Mouse (Mus musculus): ENCODE results near the gene Snrnp25. TPM values are rescaled to one million over a fixed set of nuclear protein-coding genes. Genes with fewer than 3 reads are reported as not detected.

Snrnp25 gene
- polyA plus RNA-seq, 1 experiment = 58.3 TPM

DNA sequence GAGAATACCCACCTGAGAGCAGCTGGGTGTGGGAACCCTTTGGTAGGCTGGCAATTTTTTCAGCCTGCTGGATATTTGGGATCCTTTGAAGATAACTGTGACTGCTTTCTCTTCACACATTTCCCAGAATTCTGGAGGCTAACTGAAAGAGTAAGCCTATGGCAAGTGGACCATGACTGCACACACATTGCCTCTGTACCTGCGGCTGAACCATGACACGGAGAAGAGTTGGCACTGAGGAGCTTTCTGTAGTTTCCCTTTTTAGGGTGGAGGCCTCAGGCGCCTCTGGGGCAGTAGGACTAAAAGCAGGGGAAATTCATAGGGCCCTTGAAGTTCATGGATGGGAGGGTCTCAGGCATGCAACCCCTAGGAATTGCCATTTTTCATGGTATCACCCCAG is 46.0 kb upstream of the Snrnp25 start:
- Histone ChIP-seq H3K27me3 (ENCODE audit: control insufficient read depth, insufficient read depth, insufficient read length) (peaks cover 33% of the 10 kb centered on the region), H3K4me3 (no peak overlapping the region), H3K79me2 (ENCODE audit: control insufficient read depth, insufficient read depth) (no peaks in the 10 kb centered on the region), H3ac (ENCODE audit: control insufficient read depth, insufficient read length) (no peak overlapping the region), H3K36me3 (ENCODE audit: control insufficient read depth, insufficient read depth) (no peaks in the 10 kb centered on the region), H3K4me2 (ENCODE audit: low read depth) (no peak overlapping the region)
- TF ChIP-seq CEBPB (IDR thresholded peaks at IDR 0.05; ENCODE audit: insufficient read depth, poor library complexity, severe bottlenecking) = no peak
- TF ChIP-seq POLR2A (IDR thresholded peaks at IDR 0.05; ENCODE audit: insufficient read length, low read depth) = no peak
- TF ChIP-seq POLR2AphosphoS2 (IDR thresholded peaks at IDR 0.05; ENCODE audit: insufficient read length, low read depth) = no peak
- no peak for TF ChIP-seq MYOD1 (IDR thresholded peaks at IDR 0.05; ENCODE audit: control insufficient read depth in 1 of 3, insufficient read length in 2 of 3, low read depth in 2 of 3)
- TF ChIP-seq MYOG (IDR thresholded peaks at IDR 0.05; ENCODE audit: control insufficient read depth in 1 of 3, insufficient read depth in 1 of 3, insufficient read length in 2 of 3, low read depth in 2 of 3) = no peak
- TF ChIP-seq REST (IDR thresholded peaks at IDR 0.05; ENCODE audit: insufficient read depth, insufficient read length) = no peak
- no peak for TF ChIP-seq SRF (IDR thresholded peaks at IDR 0.05; ENCODE audit: control insufficient read depth, insufficient read length, low read depth)
- TF ChIP-seq TCF12 (IDR thresholded peaks at IDR 0.05; ENCODE audit: insufficient read depth, poor library complexity, severe bottlenecking) = no peak
- no peak for TF ChIP-seq TCF3 (IDR thresholded peaks at IDR 0.05; ENCODE audit: insufficient read length, low read depth)
- no peak for TF ChIP-seq MAX (IDR thresholded peaks at IDR 0.05; ENCODE audit: low read depth)
- TF ChIP-seq USF1 (IDR thresholded peaks at IDR 0.05; ENCODE audit: low read depth) = no peak
- no peak for TF ChIP-seq E2F4 (IDR thresholded peaks at IDR 0.05; ENCODE audit: insufficient read depth)

GRCm38 (mm10) chr11:32160341-32160740 is 44.9 kb upstream of the Snrnp25 start:
- Histone ChIP-seq H3K36me3 (ENCODE audit: control insufficient read depth, insufficient read depth) (no peaks in the 10 kb centered on the region), H3K4me2 (ENCODE audit: low read depth) (no peak overlapping the region), H3K79me2 (ENCODE audit: control insufficient read depth, insufficient read depth) (no peaks in the 10 kb centered on the region), H3K4me3 (no peak overlapping the region), H3K27me3 (ENCODE audit: control insufficient read depth, insufficient read depth, insufficient read length) (peaks cover 31% of the 10 kb centered on the region), H3ac (ENCODE audit: control insufficient read depth, insufficient read length) (no peak overlapping the region)
- no peak for TF ChIP-seq MAX (IDR thresholded peaks at IDR 0.05; ENCODE audit: low read depth)
- no peak for TF ChIP-seq MYOD1 (IDR thresholded peaks at IDR 0.05; ENCODE audit: control insufficient read depth in 1 of 3, insufficient read length in 2 of 3, low read depth in 2 of 3)
- TF ChIP-seq CEBPB (IDR thresholded peaks at IDR 0.05; ENCODE audit: insufficient read depth, poor library complexity, severe bottlenecking) = no peak
- TF ChIP-seq POLR2AphosphoS2 (IDR thresholded peaks at IDR 0.05; ENCODE audit: insufficient read length, low read depth) = no peak
- TF ChIP-seq REST (IDR thresholded peaks at IDR 0.05; ENCODE audit: insufficient read depth, insufficient read length) = no peak
- TF ChIP-seq USF1 (IDR thresholded peaks at IDR 0.05; ENCODE audit: low read depth) = no peak
- no peak for TF ChIP-seq POLR2A (IDR thresholded peaks at IDR 0.05; ENCODE audit: insufficient read length, low read depth)
- TF ChIP-seq MYOG (IDR thresholded peaks at IDR 0.05; ENCODE audit: control insufficient read depth in 1 of 3, insufficient read depth in 1 of 3, insufficient read length in 2 of 3, low read depth in 2 of 3) = no peak

GRCm38 (mm10) chr11:32161500-32161899 is 43.7 kb upstream of the Snrnp25 start:
- Histone ChIP-seq H3K27me3 (ENCODE audit: control insufficient read depth, insufficient read depth, insufficient read length) (peaks cover 37% of the 10 kb centered on the region), H3K36me3 (ENCODE audit: control insufficient read depth, insufficient read depth) (no peaks in the 10 kb centered on the region), H3K79me2 (ENCODE audit: control insufficient read depth, insufficient read depth) (no peaks in the 10 kb centered on the region), H3K4me2 (ENCODE audit: low read depth) (no peak overlapping the region), H3ac (ENCODE audit: control insufficient read depth, insufficient read length) (no peak overlapping the region), H3K4me3 (no peak overlapping the region)
- no peak for TF ChIP-seq SRF (IDR thresholded peaks at IDR 0.05; ENCODE audit: control insufficient read depth, insufficient read length, low read depth)
- TF ChIP-seq E2F4 (IDR thresholded peaks at IDR 0.05; ENCODE audit: insufficient read depth) = no peak
- TF ChIP-seq MYOG (IDR thresholded peaks at IDR 0.05; ENCODE audit: control insufficient read depth in 1 of 3, insufficient read depth in 1 of 3, insufficient read length in 2 of 3, low read depth in 2 of 3) = no peak
- TF ChIP-seq REST (IDR thresholded peaks at IDR 0.05; ENCODE audit: insufficient read depth, insufficient read length) = no peak
- TF ChIP-seq TCF3 (IDR thresholded peaks at IDR 0.05; ENCODE audit: insufficient read length, low read depth) = no peak
- no peak for TF ChIP-seq MYOD1 (IDR thresholded peaks at IDR 0.05; ENCODE audit: control insufficient read depth in 1 of 3, insufficient read length in 2 of 3, low read depth in 2 of 3)
- no peak for TF ChIP-seq MAX (IDR thresholded peaks at IDR 0.05; ENCODE audit: low read depth)
- TF ChIP-seq CEBPB (IDR thresholded peaks at IDR 0.05; ENCODE audit: insufficient read depth, poor library complexity, severe bottlenecking) = no peak
- no peak for TF ChIP-seq POLR2A (IDR thresholded peaks at IDR 0.05; ENCODE audit: insufficient read length, low read depth)
- no peak for TF ChIP-seq TCF12 (IDR thresholded peaks at IDR 0.05; ENCODE audit: insufficient read depth, poor library complexity, severe bottlenecking)
- TF ChIP-seq USF1 (IDR thresholded peaks at IDR 0.05; ENCODE audit: low read depth) = no peak
- no peak for TF ChIP-seq POLR2AphosphoS2 (IDR thresholded peaks at IDR 0.05; ENCODE audit: insufficient read length, low read depth)

DNA sequence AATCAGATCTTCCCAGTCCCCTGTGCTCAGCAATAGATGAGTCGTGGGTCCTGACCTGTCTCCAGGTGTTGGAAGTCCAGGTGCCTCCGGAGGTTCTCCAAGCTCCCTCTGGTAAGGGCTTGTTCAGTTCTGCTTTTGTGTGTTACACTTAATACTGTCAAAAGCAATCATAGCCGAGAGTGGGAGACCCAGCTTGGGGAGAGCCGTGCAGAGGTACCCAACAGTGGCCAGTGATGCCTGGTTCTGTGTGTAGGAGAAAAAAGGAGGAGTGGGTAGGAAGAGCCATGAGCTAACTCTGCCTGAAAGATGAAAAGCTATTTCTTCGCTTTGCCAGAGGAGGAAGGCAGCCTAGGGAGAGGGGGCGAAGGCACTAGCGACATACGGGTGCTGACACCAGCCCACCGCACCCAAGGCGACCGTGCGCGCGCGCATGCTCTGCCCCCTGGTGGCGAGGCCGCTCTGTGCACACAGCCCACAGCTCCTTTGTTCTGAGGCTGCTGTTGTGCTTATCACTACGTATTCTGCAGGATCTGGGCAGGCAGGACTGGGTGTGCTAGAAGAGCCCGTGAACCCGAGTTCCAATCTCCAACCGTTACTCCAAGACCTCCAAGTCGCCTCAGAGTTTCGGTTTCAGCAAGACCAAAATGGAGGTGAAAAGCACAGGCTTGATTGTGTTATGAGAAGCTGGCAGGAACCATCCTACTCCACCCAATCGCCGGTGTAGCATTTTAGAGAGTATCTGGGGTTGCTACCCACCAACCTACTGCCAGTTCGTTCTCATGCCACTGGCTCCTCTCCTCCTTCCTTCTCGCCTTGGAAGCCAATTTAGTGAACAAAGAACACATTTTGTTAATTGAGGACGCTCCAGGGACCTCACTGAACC is 43.1 kb upstream of the Snrnp25 start:
- H3K27me3 ChIP-seq (ENCODE audit: control insufficient read depth, insufficient read depth, insufficient read length) = peaks cover 42% of the 10 kb centered on the region
- no peaks in the 10 kb centered on the region for H3K36me3 ChIP-seq (ENCODE audit: control insufficient read depth, insufficient read depth)
- no peaks in the 10 kb centered on the region for H3K79me2 ChIP-seq (ENCODE audit: control insufficient read depth, insufficient read depth)
- TF ChIP-seq POLR2AphosphoS2 (IDR thresholded peaks at IDR 0.05; ENCODE audit: insufficient read length, low read depth) (no peak), E2F4 (IDR thresholded peaks at IDR 0.05; ENCODE audit: insufficient read depth) (no peak), USF1 (IDR thresholded peaks at IDR 0.05; ENCODE audit: low read depth) (no peak), MAX (IDR thresholded peaks at IDR 0.05; ENCODE audit: low read depth) (no peak), CEBPB (IDR thresholded peaks at IDR 0.05; ENCODE audit: insufficient read depth, poor library complexity, severe bottlenecking) (no peak), MYOD1 (IDR thresholded peaks at IDR 0.05; ENCODE audit: control insufficient read depth in 1 of 3, insufficient read length in 2 of 3, low read depth in 2 of 3) (no peak), TCF12 (IDR thresholded peaks at IDR 0.05; ENCODE audit: insufficient read depth, poor library complexity, severe bottlenecking) (no peak), MYOG (IDR thresholded peaks at IDR 0.05; ENCODE audit: control insufficient read depth in 1 of 3, insufficient read depth in 1 of 3, insufficient read length in 2 of 3, low read depth in 2 of 3) (no peak), SRF (IDR thresholded peaks at IDR 0.05; ENCODE audit: control insufficient read depth, insufficient read length, low read depth) (no peak)
- no peak overlapping the region for H3ac ChIP-seq (ENCODE audit: control insufficient read depth, insufficient read length)
- peak overlapping the region; percentile 19 for H3K4me2 ChIP-seq (ENCODE audit: low read depth)
- H3K4me3 ChIP-seq = no peak overlapping the region
